Mouse (Mus musculus) kidney, embryonic 14.5 days (tissue): ENCODE measurements around the gene Nrxn2. TPM values are rescaled to one million over a fixed set of nuclear protein-coding genes. Genes with fewer than 3 reads are reported as not detected.

Experiments used
- ATAC-seq: fragments of 200-750 bp; cut with Nextera tagmentation; 2 replicates; pipeline ENCODE4 v1.8.0; 2017; ENCODE audit warnings: moderate number of reproducible peaks, mild to moderate bottlenecking, moderate TSS enrichment, moderate library complexity; ENCODE audit not compliant: low FRiP score, low TSS enrichment
- H3K27ac ChIP-seq: fragments of 300-500 bp; sonication (generic); 2 replicates; pipeline ENCODE4 v1.5.1; 2014; ENCODE audit warnings: low read depth, mild to moderate bottlenecking, low read length, moderate library complexity, mixed read lengths
- H3K27me3 ChIP-seq: fragments of 300-500 bp; sonication (generic); 2 replicates; pipeline ENCODE4 v1.6.1; 2014; ENCODE audit warnings: mild to moderate bottlenecking, low read length; ENCODE audit not compliant: control insufficient read depth, insufficient read depth
- H3K36me3 ChIP-seq: fragments of 300-500 bp; sonication (generic); 2 replicates; pipeline ENCODE4 v1.6.1; 2014; ENCODE audit warnings: low read length, mixed read lengths; ENCODE audit not compliant: control insufficient read depth, insufficient read depth
- H3K4me1 ChIP-seq: fragments of 300-500 bp; sonication (generic); 2 replicates; pipeline ENCODE4 v1.6.1; 2014; ENCODE audit warnings: low read length, mixed read lengths; ENCODE audit not compliant: control insufficient read depth, insufficient read depth
- H3K4me2 ChIP-seq: fragments of 300-500 bp; sonication (generic); replicated peaks from 2 replicates; pipeline ENCODE4 v1.6.1; 2014; ENCODE audit warnings: low read depth, mild to moderate bottlenecking, low read length
- H3K4me3 ChIP-seq: fragments of 300-500 bp; sonication (generic); 2 replicates; pipeline ENCODE4 v1.5.1; 2014; ENCODE audit warnings: mild to moderate bottlenecking, low read length
- H3K9ac ChIP-seq: fragments of 300-500 bp; sonication (generic); 2 replicates; pipeline ENCODE4 v1.6.1; 2014; ENCODE audit warnings: low read depth, mild to moderate bottlenecking, low read length, moderate library complexity
- H3K9me3 ChIP-seq: fragments of 300-500 bp; sonication (generic); 2 replicates; pipeline ENCODE4 v1.6.1; 2016; ENCODE audit warnings: low read length; ENCODE audit not compliant: control insufficient read depth
- WGBS: fragments of 180-500 bp; shearing (Covaris S2); extraction: QIAGEN DNeasy Blood & Tissue Kit; methylation state at CpG from one replicate; pipeline ENCODE4 v1.1.7; 2014; 5-methylcytosine and 5-hydroxymethylcytosine counted together
- polyA plus RNA-seq: library from polyadenylated mRNA; unstranded; fragments of >200 nt; fragmentation: Nextera tagmentation; extraction: Ambion mirVana; gene quantifications from 2 replicates; pipeline ENCODE4 v1.2.1, GENCODE M21; 2014

Nrxn2 gene
- polyA plus RNA-seq, 1 experiment from 2014 or later: 5.4 TPM

DNA sequence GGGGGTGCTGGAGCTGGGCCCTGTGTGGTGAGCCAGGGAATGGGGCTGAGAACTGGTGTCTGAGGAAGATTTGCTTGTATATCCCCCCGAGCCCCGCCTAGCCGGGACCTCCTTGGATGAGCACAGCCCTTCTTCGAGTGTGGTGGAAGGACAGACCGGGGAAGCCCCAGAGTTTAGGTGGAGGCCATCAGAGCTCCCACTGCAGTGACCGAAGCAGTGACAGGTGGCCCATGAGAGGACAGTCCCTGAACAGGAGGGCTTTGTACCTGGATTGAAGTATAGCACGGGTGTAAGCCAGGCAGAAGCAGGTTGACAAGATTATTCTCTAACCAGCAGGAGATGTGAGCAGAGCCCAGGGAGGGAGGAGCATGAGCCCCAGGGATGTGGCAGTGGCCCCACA is 31.3 kb downstream of the Nrxn2 start:
- Histone ChIP-seq H3K9me3 (no peaks in the 10 kb centered on the region), H3K27ac (no peak overlapping the region), H3K4me1 (peaks cover 15% of the 10 kb centered on the region), H3K4me2 (no peak overlapping the region), H3K4me3 (no peak overlapping the region), H3K27me3 (no peaks in the 10 kb centered on the region), H3K9ac (no peak overlapping the region), H3K36me3 (no peaks in the 10 kb centered on the region)
- no peak for ATAC-seq
- 79% methylated on average over 7 of the region's 7 CpGs for WGBS

- peak; percentile 81 for ATAC-seq
- peaks cover 4% of the 10 kb centered on the region for H3K4me1 ChIP-seq
- H3K9ac ChIP-seq: no peak overlapping the region
- no peaks in the 10 kb centered on the region for H3K27me3 ChIP-seq
- no peak overlapping the region for H3K4me3 ChIP-seq
- no peak overlapping the region for H3K4me2 ChIP-seq
- H3K27ac ChIP-seq: no peak overlapping the region
- no peaks in the 10 kb centered on the region for H3K36me3 ChIP-seq
- no peaks in the 10 kb centered on the region for H3K9me3 ChIP-seq
- WGBS: 33% methylated on average over 6 of the region's 6 CpGs
These were observed 33.5 kb downstream of the Nrxn2 start for GRCm38 (mm10) chr19:6452030-6452494.

DNA sequence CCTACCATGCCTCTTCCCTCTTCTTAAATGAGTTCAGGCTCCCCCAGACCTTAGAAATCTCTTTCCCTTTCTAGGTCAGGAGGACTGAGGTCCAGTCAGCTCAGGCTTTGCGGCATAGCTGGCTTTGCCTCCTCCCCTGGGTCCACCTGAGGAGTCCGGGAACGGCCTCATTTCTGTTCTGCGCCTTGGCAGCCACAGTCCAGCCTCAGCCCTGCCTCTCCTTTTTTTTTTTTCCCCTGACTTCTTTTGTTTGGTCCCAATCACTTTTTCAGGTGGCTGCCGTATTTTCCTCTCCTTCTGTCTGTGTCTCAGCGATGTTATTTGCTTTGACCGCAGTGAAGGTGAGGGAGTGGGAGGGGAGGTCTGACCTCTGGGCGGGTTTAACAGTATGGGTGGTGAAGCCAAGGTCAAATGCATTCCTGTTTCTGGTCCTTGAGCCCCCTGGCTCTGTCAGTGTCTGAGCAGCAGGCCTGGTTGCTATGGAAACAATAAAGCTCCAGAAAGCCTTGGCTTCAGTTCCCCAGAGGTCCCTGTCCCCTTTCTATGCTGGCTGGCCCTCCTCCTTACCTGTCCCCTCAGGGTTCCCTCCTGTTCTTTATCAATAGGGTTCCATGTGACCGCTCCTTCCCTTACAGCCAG is 34.3 kb downstream of the Nrxn2 start:
- Histone ChIP-seq H3K27me3 (no peaks in the 10 kb centered on the region), H3K9ac (no peak overlapping the region), H3K36me3 (no peaks in the 10 kb centered on the region), H3K4me2 (no peak overlapping the region), H3K27ac (no peak overlapping the region), H3K4me3 (no peak overlapping the region), H3K9me3 (no peaks in the 10 kb centered on the region), H3K4me1 (peaks cover 1% of the 10 kb centered on the region; the same call in 1 of the 2 replicates)
- WGBS: 60% methylated on average over 9 of the region's 9 CpGs
- ATAC-seq: no peak

GRCm38 (mm10) chr19:6453349-6453748 is 34.8 kb downstream of the Nrxn2 start:
- Histone ChIP-seq H3K9ac (no peak overlapping the region), H3K4me3 (no peak overlapping the region), H3K27me3 (no peaks in the 10 kb centered on the region), H3K9me3 (no peaks in the 10 kb centered on the region), H3K4me2 (no peak overlapping the region), H3K27ac (no peak overlapping the region), H3K36me3 (no peaks in the 10 kb centered on the region), H3K4me1 (no peaks in the 10 kb centered on the region)
- ATAC-seq: no peak
- WGBS: 86% methylated on average over 8 of the region's 8 CpGs

DNA sequence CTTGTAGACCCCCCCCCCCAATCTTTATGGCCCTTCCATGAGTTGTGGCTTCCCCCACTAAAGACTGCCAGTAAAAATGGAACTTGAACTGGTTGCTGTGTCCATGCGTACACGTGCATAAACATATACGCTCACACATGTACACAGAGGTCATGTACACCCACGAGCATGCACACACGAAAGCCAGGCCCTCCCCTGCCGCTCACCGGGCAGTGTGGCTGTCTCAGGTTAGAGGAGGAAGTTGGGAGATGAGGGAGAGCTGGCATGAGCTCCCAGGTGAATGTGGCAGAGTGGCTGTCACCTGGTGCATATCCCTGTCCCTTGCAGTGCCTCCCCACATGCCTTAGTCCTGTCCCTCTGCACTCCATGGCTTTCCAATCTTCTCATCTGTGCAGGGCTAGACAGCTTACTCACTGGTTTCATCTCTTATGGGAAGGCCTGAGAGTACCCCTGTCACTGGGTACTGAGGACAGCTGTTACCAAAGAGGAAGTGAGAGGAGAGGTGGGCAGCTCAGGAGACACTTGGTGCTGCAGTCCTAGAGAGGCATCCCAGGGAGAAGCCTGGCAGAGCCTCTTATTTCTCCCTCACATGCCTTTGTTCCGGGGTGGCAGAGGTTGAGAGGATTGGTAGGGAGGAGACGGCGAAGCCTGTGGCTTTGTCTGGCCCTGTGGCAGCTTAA is 35.6 kb downstream of the Nrxn2 start:
- no peaks in the 10 kb centered on the region for H3K4me1 ChIP-seq
- no peaks in the 10 kb centered on the region for H3K36me3 ChIP-seq
- no peaks in the 10 kb centered on the region for H3K27me3 ChIP-seq
- no peak overlapping the region for H3K4me3 ChIP-seq
- H3K9me3 ChIP-seq: no peaks in the 10 kb centered on the region
- no peak overlapping the region for H3K9ac ChIP-seq
- WGBS: 77% methylated on average over 10 of the region's 10 CpGs
- no peak overlapping the region for H3K27ac ChIP-seq
- no peak overlapping the region for H3K4me2 ChIP-seq
- ATAC-seq: no peak

DNA sequence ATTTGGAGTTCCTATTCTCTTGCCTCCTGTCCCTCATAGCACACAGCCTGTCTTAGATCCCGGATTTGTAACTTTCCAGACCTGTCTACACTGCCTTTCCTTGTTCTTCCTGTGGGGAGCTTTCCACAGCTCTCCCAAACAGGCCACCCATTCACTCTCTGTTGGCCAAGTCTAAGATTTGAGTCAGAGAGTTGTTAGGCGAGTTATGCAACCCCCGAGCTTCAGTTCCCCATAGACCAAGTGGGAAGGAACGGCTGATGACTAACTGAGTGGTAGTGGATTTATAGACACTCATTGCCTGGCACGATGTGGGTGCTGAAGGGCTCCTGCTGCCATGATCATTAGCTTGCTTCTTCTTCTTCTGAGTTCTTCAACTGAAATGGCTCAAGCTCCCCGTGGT is 41.0 kb downstream of the Nrxn2 start:
- no peak for ATAC-seq
- no peaks in the 10 kb centered on the region for H3K9me3 ChIP-seq
- no peaks in the 10 kb centered on the region for H3K36me3 ChIP-seq

DNA sequence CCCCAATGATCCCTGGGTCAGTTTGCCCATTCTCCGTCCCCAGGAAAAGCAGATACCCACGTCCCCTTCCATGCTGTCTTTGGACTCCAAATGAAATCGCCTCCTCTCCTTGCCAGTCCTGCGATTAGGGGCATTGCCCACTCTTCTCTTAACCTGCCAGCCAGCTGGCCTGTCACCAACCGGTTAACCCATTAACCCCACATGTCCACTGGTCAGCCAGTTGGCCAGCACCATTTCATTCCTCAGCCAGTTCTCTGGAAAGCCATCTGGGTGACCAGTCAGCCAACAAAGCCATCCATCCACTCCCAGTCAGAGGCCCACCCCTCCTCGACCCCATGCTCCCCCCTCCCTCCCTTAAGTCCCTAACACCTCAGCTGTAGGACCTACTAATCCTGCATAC is 44.3 kb downstream of the Nrxn2 start:
- Histone ChIP-seq H3K4me1 (peaks cover 16% of the 10 kb centered on the region; the same call in 1 of the 2 replicates), H3K9me3 (no peaks in the 10 kb centered on the region; the same call in 1 of the 2 replicates), H3K27me3 (no peaks in the 10 kb centered on the region), H3K4me3 (no peak overlapping the region), H3K36me3 (no peaks in the 10 kb centered on the region), H3K9ac (no peak overlapping the region), H3K4me2 (no peak overlapping the region), H3K27ac (no peak overlapping the region)
- no peak for ATAC-seq
- 48% methylated on average over 6 of the region's 6 CpGs for WGBS

More for the DNA sequence above, 41.0 kb downstream of the Nrxn2 start:
- Histone ChIP-seq H3K4me2 (no peak overlapping the region), H3K27ac (no peak overlapping the region), H3K4me1 (peaks cover 6% of the 10 kb centered on the region; the same call in 1 of the 2 replicates), H3K27me3 (no peaks in the 10 kb centered on the region), H3K4me3 (no peak overlapping the region), H3K9ac (no peak overlapping the region)
- WGBS: 83% methylated on average over 6 of the region's 6 CpGs

DNA sequence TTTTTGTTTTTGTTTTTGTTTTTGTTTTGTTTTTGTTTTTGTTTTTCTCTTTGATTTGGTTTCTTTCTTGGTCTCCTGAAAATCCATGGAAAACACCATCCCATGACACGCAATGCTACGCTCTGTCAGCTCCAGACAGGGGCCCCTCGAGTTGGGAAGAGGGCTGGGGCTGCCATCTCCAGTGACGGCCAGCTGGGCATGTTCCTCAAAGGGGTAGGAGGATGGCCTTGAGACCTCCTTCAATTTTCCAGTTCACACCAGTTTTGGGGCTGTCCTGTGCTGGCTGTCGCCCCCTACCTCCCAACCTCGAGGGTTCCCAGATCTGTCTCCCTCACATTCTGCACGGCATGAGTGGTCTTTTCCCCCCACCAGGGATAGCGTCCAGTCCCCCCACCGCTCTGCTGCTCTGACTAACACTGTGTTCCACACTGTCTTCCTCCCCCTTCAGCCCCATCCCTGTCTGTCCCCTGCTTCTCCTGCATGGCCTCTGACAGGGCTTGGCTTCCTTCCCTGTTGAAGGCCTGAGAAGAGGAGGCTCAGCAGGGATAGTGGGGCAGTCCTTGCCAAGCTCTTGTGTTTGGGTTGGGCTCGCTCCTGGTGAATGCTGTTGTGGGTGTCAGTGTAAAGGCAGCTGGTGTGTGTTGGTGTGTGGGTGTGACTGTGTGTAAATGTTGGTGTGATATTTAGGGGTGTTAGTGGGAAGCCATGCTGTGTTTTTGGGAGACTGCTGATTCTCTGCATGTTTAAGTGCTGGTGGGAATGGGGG is 46.0 kb downstream of the Nrxn2 start:
- Histone ChIP-seq H3K9ac (no peak overlapping the region), H3K9me3 (no peaks in the 10 kb centered on the region; the same call in 1 of the 2 replicates), H3K27ac (no peak overlapping the region), H3K4me3 (no peak overlapping the region), H3K4me2 (no peak overlapping the region), H3K4me1 (peaks cover 16% of the 10 kb centered on the region; the same call in 1 of the 2 replicates), H3K27me3 (no peaks in the 10 kb centered on the region), H3K36me3 (no peaks in the 10 kb centered on the region)
- ATAC-seq: peak; percentile 32; the same call in 1 of the 2 replicates
- 38% methylated on average over 10 of the region's 10 CpGs for WGBS
